Mouse (Mus musculus) CH12.LX (cell line): ENCODE results near the gene Heatr4. TPM values are rescaled to one million over a fixed set of nuclear protein-coding genes. Genes with fewer than 3 reads are reported as not detected.

ENCODE experiments used
- DNase-seq: peaks from one replicate; pipeline ENCODE4 v3.0.0-alpha.2; 2013; ENCODE audit errors: extremely low read depth
- H3K27ac ChIP-seq: 2 replicates; pipeline ENCODE4 v1.5.1; 2012; ENCODE audit warnings: low read depth, mild to moderate bottlenecking, control low read depth, moderate library complexity; ENCODE audit not compliant: insufficient read depth
- H3K27me3 ChIP-seq: replicated peaks from 2 replicates; pipeline ENCODE3; 2012; ENCODE audit warnings: inconsistent platforms
- H3K36me3 ChIP-seq, 2 experiments: replicated peaks in 1 of 2; 2 replicates each; pipeline versions ENCODE3 to v1.6.1; 2012; ENCODE audit warnings: inconsistent platforms in 1 of 2, low read length in 1 of 2, mild to moderate bottlenecking in 1 of 2, mixed read lengths in 1 of 2, moderate library complexity in 1 of 2; ENCODE audit not compliant: control insufficient read depth in 1 of 2, insufficient read depth in 1 of 2
- H3K4me1 ChIP-seq, 2 experiments: 2 replicates each; pipeline ENCODE4 v1.6.1; 2012; ENCODE audit warnings: inconsistent platforms in 1 of 2, moderate library complexity in 1 of 2; ENCODE audit not compliant: insufficient read depth in 2 of 2, control insufficient read depth in 1 of 2
- H3K4me2 ChIP-seq: 2 replicates; pipeline ENCODE4 v1.6.1; 2012; ENCODE audit warnings: low read depth, mild to moderate bottlenecking, control low read depth; ENCODE audit not compliant: poor library complexity, insufficient read depth, severe bottlenecking
- H3K4me3 ChIP-seq, 3 experiments: fragments of 150-350 bp in 1 of 3; sonication (generic) in 1 of 3; replicated peaks in 1 of 3; 2 replicates each; pipeline versions ENCODE3 to v1.5.1; 2011 to 2012; ENCODE audit warnings: low read depth in 2 of 3, low read length in 2 of 3, mild to moderate bottlenecking in 2 of 3, moderate library complexity in 2 of 3, control low read depth in 1 of 3, improper control_type of control experiment in 1 of 3, inconsistent platforms in 1 of 3, mixed read lengths in 1 of 3; ENCODE audit not compliant: poor library complexity in 1 of 3
- H3K79me2 ChIP-seq: replicated peaks from 2 replicates; pipeline ENCODE4 v1.6.1; 2012; ENCODE audit warnings: mild to moderate bottlenecking, moderate library complexity; ENCODE audit not compliant: control insufficient read depth, poor library complexity, insufficient read depth, severe bottlenecking; ENCODE audit errors: extremely low read depth
- H3K9ac ChIP-seq: 2 replicates; pipeline ENCODE4 v1.6.1; 2012; ENCODE audit warnings: low read depth, mild to moderate bottlenecking, control low read depth, moderate library complexity; ENCODE audit not compliant: insufficient read depth
- H3K9me3 ChIP-seq: replicated peaks from 2 replicates; pipeline ENCODE3; 2012; ENCODE audit warnings: low read length, inconsistent platforms, mixed read lengths
- BHLHE40 ChIP-seq: IDR thresholded peaks from 2 replicates; pipeline ENCODE4 v1.6.1; 2011; ENCODE audit warnings: mild to moderate bottlenecking, low read depth, low read length, improper control_type of control experiment
- CHD2 ChIP-seq: IDR thresholded peaks from 2 replicates; pipeline ENCODE4 v1.6.1; 2011; ENCODE audit warnings: low read length, improper control_type of control experiment
- EP300 ChIP-seq: IDR thresholded peaks from 2 replicates; pipeline ENCODE4 v1.6.1; 2011; ENCODE audit warnings: low read length, improper control_type of control experiment
- ETS1 ChIP-seq: conservative IDR thresholded peaks from 2 replicates; pipeline ENCODE4 v1.6.1; 2012; ENCODE audit warnings: low read depth, mild to moderate bottlenecking, inconsistent platforms, low read length, improper control_type of control experiment, moderate library complexity
- JUN ChIP-seq: IDR thresholded peaks from 2 replicates; pipeline ENCODE4 v1.6.1; 2011; ENCODE audit warnings: low read depth, mild to moderate bottlenecking, low read length, improper control_type of control experiment, moderate library complexity; ENCODE audit not compliant: insufficient read depth
- JUND ChIP-seq: conservative IDR thresholded peaks from 2 replicates; pipeline ENCODE4 v1.6.1; 2011; ENCODE audit warnings: low read depth, low read length, improper control_type of control experiment
- MAX ChIP-seq: IDR thresholded peaks from 2 replicates; pipeline ENCODE4 v1.6.1; 2011; ENCODE audit warnings: low read length, improper control_type of control experiment
- MAZ ChIP-seq: IDR thresholded peaks from 2 replicates; pipeline ENCODE4 v1.6.1; 2012; ENCODE audit warnings: low read depth, mild to moderate bottlenecking, inconsistent platforms, low read length, improper control_type of control experiment, moderate library complexity
- POLR2AphosphoS2 ChIP-seq: IDR thresholded peaks from 2 replicates; pipeline ENCODE4 v1.6.1; 2011; ENCODE audit warnings: low read depth, low read length, improper control_type of control experiment
- SIN3A ChIP-seq: IDR thresholded peaks from 2 replicates; pipeline ENCODE4 v1.6.1; 2012; ENCODE audit warnings: low read length, improper control_type of control experiment, inconsistent platforms
- SMC3 ChIP-seq: IDR thresholded peaks from 2 replicates; pipeline ENCODE4 v1.6.1; 2011; ENCODE audit warnings: low read depth, low read length, improper control_type of control experiment
- TBP ChIP-seq: conservative IDR thresholded peaks from 2 replicates; pipeline ENCODE4 v1.6.1; 2011; ENCODE audit warnings: low read depth, low read length, improper control_type of control experiment
- ZNF384 ChIP-seq: IDR thresholded peaks from 2 replicates; pipeline ENCODE4 v1.6.1; 2012; ENCODE audit warnings: low read depth, low read length, improper control_type of control experiment, inconsistent platforms
- dilution Hi-C: fragments of 300-500 bp; cut with MboI; formaldehyde crosslinking; loops from 2 replicates; pipeline ENCODE4 v1.14.3; 2020; ENCODE audit warnings: low sequenced_read_pairs; ENCODE audit not compliant: extremely low pct_unique_long_range_greater_than_20kb, extremely low pct_ligation_motif_present
- in situ Hi-C: fragments of 300-500 bp; cut with MboI; formaldehyde crosslinking; loops from 3 replicates; pipeline ENCODE4 v1.14.3; 2019; ENCODE audit warnings: low sequenced_read_pairs, low pct_ligation_motif_present, low pct_unique_long_range_greater_than_20kb, mixed read lengths
- polyA plus RNA-seq: library from polyadenylated mRNA; unstranded; fragments of >175 nt; gene quantifications from 2 replicates; pipeline ENCODE4 v1.2.1, GENCODE M21; 2012; ENCODE audit warnings: low read depth; ENCODE audit not compliant: insufficient read length
- total RNA-seq, 2 experiments: library from RNA; depleted of rRNA; stranded (reverse); fragments of 300-350 nt in 1 of 2; fragments of >200 nt in 1 of 2; gene quantifications; 2 replicates each; pipeline ENCODE4 v1.2.3; 2012 to 2014

The Heatr4 gene
- total and polyA plus RNA-seq, 3 experiments: not detected

DNA sequence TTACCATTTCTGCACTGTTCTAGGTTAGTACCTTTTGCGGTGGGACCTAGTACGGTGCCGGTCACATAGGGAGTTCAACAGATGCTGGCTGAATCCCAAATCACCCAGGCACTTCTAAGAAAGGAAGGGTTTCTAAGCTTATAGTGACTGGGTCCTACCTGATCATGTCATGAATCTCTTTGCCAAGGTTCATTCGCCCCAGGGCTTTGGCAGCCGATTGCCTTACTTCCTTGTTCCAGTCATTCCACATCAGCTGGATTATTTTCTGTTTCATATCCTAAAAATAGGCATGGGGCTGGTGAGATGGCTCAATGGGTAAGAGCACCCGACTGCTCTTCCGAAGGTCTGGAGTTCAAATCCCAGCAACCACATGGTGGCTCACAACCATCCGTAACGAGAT, 26.4 kb downstream of the Heatr4 start:
- DNase-seq: no peak
- Histone ChIP-seq H3K9me3 (no peaks in the 10 kb centered on the region), H3K4me2 (no peak overlapping the region), H3K4me1 (peaks cover 4 to 15% of the 10 kb centered on the region in 2 experiments; a peak in 3 of 4 replicates), H3K27ac (no peak overlapping the region), H3K4me3 (no peak overlapping the region), H3K36me3 (peaks cover 0 to 34% of the 10 kb centered on the region in 2 experiments), H3K79me2 (peaks cover 10% of the 10 kb centered on the region), H3K9ac (no peak overlapping the region), H3K27me3 (no peaks in the 10 kb centered on the region)
- in situ Hi-C loops (loop anchor here (25.0 kb wide), 2 partner anchors 104 to 304 kb away; partner anchors contain the start of genes Acot3 and Acot5), dilution Hi-C loops (no loop called here)
- TF ChIP-seq JUN: no peak
- TF ChIP-seq TBP: no peak
- no peak for TF ChIP-seq SIN3A
- no peak for TF ChIP-seq EP300
- TF ChIP-seq BHLHE40: no peak
- TF ChIP-seq ETS1: no peak

DNA sequence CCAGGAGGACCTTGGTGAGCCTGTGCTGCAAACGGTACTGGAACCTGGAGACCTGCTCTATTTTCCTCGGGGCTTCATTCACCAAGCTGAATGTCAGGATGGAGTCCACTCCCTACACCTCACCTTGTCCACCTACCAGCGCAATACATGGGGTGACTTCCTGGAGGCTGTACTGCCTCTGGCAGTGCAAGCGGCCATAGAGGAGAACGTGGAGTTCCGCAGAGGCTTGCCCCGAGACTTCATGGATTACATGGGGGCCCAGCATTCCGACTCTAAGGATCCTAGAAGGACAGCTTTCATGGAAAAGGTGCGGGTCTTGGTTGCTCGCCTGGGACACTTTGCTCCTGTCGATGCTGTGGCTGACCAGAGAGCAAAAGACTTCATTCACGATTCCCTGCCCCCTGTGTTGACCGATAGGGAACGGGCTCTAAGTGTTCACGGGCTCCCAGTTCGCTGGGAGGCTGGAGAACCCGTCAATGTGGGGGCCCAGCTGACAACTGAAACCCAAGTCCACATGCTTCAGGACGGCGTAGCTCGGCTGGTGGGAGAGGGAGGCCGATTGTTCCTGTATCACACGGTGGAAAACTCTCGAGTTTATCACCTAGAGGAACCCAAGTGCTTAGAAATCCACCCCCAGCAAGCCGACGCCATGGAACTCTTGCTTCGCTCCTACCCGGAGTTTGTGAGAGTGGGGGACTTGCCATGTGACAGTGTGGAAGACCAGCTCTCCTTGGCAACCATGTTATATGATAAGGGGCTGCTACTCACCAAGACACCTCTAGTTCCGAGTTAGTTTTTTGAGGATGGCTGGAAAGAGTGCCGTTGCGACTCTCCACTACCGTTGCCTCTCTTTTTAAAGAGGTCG, 32.7 kb downstream of the Heatr4 start:
- Histone ChIP-seq H3K36me3 (peaks cover 0 to 36% of the 10 kb centered on the region in 2 experiments), H3K4me1 (peaks cover 7 to 37% of the 10 kb centered on the region in 2 experiments), H3K4me3 (peak overlapping the region; percentile 72 to 90 (median 82)), H3K79me2 (peaks cover 37% of the 10 kb centered on the region), H3K9ac (peak overlapping the region; percentile 80; the same call in 1 of the 2 replicates), H3K27me3 (no peaks in the 10 kb centered on the region), H3K27ac (no peak overlapping the region), H3K9me3 (no peaks in the 10 kb centered on the region), H3K4me2 (peak overlapping the region; percentile 79)
- TF ChIP-seq EP300: no peak
- TF ChIP-seq POLR2AphosphoS2: no peak
- no peak for TF ChIP-seq SMC3
- no peak for TF ChIP-seq JUND
- no peak for TF ChIP-seq CHD2
- no peak for TF ChIP-seq BHLHE40
- no peak for TF ChIP-seq ZNF384
- TF ChIP-seq MAZ: no peak
- no peak for TF ChIP-seq MAX
- in situ Hi-C loops: loop anchor here (25.0 kb wide), 2 partner anchors 110 to 310 kb away; partner anchors contain the start of genes Acot3 and Acot5
- dilution Hi-C loops: no loop called here
- DNase-seq: no peak
